Mouse (Mus musculus) neutrophil, adult 5-6 weeks (primary cell): Measurements from ENCODE around the gene Camk1d. TPM values are rescaled to one million over a fixed set of nuclear protein-coding genes. Genes with fewer than 3 reads are reported as not detected.

ENCODE experiments used
- ATAC-seq: fragments of 151-379, 151-347 bp; 2 replicates; pipeline ENCODE4 v1.8.0; 2017; ENCODE audit warnings: mild to moderate bottlenecking, moderate TSS enrichment; ENCODE audit not compliant: insufficient number of reproducible peaks, poor library complexity, low FRiP score, severe bottlenecking; ENCODE audit errors: extremely low read depth
- total RNA-seq: library from RNA; stranded (forward); fragments of 200-1000 nt; gene quantifications from 2 replicates; pipeline ENCODE4 v1.2.3, GENCODE M21; 2017

Camk1d gene
- total RNA-seq, 1 experiment from 2014 or later: 41.3 TPM

- ATAC-seq: peak; percentile 62
Measured at GRCm38 (mm10) chr2:5713325-5714210, 747 bp downstream of the Camk1d start.

- ATAC-seq: no peak
Measured at GRCm38 (mm10) chr2:5712255-5712654, 2.1 kb downstream of the Camk1d start.

DNA sequence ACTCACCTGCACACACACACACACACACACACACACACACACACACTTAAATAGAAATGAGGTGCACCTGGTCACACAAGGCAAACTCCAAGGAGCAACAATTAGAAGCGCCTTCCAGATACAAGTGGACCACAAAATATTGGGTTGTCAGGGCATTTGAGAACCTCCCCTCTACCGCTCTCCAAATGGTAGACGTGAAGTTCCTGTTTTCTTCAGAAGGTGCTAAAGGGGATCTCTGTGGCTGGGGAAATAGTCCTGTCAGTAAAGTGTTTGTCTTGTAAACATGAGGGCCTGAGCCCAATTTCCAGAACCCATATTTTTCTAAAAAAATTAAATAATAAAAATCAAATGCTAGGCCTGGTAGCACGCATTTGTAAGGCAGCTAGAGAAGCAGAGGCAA lies 4.4 kb downstream of the Camk1d start:
- no peak for ATAC-seq

DNA sequence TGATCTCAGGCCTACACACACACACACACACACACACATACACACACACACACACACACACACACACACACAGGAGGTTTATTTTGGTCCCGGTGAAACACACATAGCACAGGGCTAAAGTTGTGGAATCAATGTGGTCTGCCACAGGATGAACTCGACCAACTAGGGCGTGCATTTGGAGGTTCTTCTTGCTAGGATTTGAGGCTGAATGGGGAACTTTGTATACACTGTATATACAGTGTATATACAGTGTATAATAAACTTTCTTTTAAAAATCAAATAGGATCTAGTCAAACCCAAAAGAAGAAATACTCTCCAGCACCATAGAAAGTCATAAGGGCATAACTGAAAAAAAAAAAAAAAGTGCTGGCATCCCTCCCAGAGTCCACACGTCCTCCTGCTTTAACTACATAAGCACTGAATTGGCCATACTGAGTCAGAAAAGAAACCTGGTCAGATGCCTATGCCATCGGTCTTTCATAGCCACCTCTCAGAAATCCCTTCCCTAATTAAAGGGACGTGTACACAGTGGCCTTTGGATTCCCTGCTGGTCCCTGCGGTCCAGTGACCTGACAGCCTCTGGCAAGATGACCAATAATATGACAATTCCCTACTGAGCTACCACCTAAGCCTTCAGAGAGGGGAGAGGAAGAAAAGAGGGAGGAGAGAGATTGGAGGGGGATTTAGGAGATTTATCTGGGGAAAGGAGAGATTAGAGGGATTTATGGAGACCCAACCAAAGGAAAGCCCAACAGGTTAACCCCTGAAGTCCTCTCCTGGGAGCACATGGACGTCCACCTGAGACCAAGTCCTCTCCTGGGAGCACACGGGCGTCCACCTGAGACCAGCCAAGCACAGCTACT lies 6.2 kb downstream of the Camk1d start:
- ATAC-seq: no peak

GRCm38 (mm10) chr2:5706618-5707017 lies 7.7 kb downstream of the Camk1d start:
- peak; percentile 9; the same call in 1 of the 2 replicates for ATAC-seq

DNA sequence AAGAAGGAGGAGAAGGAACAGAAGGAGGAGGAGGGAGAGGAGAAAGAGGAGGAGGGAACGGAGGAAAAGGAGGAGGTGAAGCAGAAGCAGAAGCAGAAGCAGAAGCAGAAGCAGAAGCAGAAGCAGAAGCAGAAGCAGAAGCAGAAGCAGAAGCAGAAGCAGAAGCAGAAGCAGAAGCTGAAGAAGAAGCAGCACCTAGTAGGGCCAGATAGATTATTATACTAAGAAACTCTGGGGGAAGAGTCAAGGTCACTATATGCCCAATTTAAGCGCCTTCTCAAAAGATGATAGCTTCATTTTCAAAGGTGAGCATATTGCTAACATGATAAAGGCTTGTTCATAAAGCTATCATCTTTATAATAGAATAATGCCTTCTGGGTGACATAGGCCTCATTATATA lies 11.9 kb downstream of the Camk1d start:
- ATAC-seq: peak; percentile 33; the same call in 1 of the 2 replicates

GRCm38 (mm10) chr2:5700931-5701330 lies 13.4 kb downstream of the Camk1d start:
- ATAC-seq: no peak

DNA sequence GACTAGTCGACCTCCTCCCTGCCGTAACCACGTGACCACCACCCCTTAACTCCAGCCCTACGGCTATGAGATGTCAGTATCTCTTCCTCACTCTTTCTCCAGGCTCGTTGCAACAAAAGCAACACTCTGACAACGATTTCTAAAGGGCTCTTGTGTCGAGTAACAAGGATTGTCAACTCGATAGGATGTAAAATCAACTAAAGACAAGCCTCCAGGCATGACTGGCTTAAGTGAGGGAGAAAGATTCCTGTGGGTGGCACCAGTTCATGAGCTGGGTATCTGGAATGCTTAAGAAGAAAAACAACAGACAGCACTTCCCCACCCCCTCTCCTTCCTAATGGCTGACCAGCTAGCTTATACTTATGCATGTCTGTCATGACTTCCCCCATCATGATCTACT lies 15.9 kb downstream of the Camk1d start:
- no peak for ATAC-seq

DNA sequence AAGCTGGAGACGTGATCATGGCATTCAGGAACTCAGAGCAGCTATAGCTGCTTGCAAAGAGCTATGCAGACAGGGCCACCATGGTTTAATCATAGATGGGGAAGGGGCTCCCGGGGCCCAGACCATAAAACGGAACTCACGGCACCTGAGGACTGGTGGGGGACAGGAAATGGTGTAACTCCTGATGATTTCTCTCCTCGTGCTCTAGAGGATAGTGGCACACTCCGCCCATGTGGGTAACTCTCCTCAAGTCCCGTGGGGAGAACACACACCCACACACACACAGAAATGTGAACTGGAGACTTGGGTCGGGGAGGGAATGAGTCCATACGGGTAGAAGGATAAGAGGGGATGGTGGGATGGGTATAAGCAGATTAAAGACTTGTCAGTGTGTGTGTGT lies 20.2 kb downstream of the Camk1d start:
- no peak for ATAC-seq

- ATAC-seq: no peak
Measured at GRCm38 (mm10) chr2:5691729-5692128, 22.6 kb downstream of the Camk1d start.

GRCm38 (mm10) chr2:5683366-5683765 lies 30.9 kb downstream of the Camk1d start:
- no peak for ATAC-seq

DNA sequence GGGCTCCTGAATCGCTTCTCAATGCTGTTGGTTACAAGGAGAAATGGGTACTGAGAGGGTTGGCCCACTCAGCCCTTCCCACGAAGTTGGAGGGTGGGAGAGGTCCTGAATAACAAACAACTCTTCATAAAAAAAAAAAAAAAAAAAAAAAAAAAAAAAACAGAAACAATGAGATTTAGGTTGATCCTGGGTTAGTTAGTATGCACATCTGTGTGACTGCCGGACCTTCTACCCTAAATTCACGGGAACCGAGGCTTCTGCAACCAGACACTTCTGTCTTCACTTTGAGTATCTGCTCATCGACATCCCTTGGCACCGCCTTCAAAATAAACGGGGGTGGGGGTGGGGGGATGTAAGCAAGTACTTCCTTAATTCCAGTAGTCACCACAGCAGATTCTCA lies 32.4 kb downstream of the Camk1d start:
- ATAC-seq: no peak

DNA sequence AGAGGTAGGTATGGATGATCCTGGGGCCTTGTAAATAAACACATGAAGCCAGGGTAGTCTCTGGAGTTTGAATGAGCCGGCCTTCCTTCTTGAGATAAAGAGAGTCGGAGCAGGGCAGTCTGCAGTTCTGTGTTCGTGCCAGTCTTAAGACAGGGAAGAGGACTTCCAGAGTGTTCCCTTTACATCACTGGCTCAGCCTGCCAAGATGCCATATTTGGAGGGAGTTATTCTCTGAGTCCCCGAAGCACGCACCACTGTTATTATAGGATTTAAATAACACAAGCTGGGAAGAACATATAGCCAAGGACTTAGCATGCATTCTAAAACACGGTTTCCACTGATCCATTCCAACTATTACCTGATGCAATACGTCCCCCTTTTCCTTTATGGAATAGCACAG lies 33.0 kb downstream of the Camk1d start:
- ATAC-seq: no peak

DNA sequence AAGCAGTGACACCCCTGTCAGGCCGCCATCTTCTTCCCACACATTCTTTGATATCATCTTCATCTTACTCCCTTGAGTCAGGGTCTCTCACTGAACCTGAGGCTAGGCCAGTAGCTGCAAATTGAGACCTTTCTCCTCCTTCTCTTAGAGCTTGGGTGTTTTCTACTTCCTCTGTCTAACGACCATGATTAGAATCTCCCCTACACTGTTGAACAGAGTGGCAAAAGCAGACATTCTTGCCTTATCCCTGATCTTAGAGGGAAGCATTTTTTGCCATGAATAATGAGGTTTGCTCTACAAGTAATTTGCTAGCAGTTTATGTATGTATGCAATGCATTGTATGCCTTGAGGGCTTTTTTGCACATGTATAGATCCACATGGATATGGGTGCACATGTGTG lies 35.3 kb downstream of the Camk1d start:
- ATAC-seq: no peak

DNA sequence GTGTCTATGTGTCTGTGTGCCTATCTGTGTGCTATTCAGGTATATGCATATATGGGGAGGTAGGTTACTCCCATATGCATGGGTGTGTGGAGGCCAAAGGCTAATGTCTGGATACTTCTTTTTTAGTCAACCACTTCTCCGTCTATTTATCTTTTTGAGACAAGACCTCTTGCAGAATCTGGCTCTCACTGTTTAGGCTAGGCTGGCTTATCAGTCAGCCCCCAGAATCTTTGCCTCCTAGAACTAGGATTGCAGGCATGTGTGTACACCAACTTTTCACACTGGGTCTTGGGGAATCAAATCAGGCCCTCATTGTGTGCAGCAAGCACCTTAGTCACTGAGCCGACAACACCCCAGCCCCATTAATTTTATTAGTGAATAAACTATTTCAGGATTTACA lies 36.8 kb downstream of the Camk1d start:
- ATAC-seq: no peak

DNA sequence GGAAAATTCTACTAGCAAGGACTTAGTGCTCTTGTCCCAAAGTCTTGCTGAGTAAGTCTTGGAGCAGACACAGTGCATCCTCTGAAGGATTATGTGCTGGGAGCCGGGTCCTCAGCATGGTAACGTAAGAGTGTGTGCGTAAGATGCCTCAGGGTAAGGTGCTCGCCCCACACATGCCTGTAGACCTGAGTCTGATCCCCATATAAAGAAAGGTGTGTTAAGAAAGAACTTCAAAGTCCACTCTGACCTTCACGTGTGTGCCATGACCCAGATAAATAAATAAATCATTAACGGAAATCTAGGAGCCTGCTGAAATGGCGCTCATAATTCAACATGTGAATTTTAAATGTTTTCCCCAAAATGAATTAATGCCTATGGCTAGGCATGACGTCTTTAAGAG lies 37.5 kb downstream of the Camk1d start:
- no peak for ATAC-seq

GRCm38 (mm10) chr2:5676143-5676483 lies 38.2 kb downstream of the Camk1d start:
- ATAC-seq: no peak

DNA sequence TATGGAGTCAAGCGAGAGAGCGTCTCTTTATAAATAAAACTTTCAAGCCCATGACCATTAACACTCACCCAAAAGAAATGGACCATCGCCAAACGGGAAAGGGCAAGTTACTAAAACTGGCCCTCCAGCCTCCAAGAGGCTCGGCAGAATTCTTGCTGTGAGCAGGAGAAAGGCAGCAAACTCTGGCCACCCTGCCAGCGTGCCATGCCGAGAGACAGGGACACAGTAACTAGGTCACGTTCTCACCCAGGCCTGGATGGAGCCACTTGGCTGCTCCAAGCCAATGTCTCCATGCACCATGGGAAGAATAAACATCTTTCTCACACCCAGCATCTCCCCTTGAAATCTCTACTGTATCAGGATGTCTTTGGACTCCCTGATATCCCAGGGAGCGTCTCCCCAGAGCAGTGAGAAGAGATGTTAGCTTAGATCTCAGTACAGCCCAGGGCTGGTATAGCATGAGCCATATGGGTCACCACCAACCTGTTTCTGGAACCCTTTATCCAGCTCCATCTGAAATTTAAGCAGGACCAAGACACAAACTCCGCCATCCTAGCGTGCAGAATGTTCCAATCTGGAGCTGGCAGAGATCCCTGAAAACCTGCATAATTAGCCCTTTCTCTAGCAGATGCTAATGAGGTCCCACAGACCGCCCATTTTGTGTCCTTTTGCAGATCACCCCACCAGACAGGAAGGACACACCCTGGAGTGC lies 38.7 kb downstream of the Camk1d start:
- ATAC-seq: no peak

DNA sequence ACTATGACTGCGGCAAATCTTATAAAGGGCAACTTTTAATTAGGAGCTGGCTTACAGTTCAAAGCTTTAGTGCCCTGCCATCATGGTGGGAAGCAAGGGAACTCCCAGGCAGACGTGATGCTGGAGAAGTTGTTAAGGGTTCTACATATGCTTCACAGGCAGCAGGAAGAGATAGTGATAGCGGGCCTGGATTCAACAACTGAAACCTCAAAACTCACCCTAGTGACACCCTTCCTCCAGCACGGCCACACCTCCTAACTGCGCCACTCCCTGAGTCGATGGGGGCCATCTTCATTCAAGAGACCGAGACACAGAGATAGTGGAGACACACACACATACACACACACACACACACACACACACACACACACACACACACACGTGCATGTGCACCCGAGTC lies 39.8 kb downstream of the Camk1d start:
- no peak for ATAC-seq
